In the genomic region with DNA sequence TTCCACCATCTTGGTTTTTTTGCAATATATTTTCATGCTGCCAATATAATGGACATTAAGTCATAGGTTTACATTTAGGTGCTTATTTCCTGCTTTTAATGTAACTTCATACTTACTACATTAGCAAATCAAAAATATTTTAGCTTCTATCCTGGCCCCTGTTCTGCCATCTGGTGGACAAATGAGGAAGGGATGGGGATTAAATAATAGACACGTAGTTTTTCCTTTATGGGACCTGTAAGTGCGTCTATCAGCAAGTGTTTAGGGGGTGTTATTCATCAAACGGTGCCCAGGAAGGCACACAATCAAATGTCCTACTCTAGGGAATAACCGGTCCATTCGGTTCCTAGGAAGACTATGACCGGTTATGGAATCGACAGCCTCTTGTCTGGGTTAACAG, we compare ENCODE assay signal across 8 mouse cellular contexts.
DNase-seq lines count a peak whose midpoint lies in the region; ATAC-seq lines count a peak whose summit lies in the region.

No protein-coding gene starts in this region.

- no peak overlapping the region for H3K27ac ChIP-seq in heart, embryonic 12.5 days (ENCODE audit: poor library complexity, severe bottlenecking)
- peak overlapping the region; percentile 84 for H3K27ac ChIP-seq in lung, embryonic 15.5 days
- peak overlapping the region; percentile 90 for H3K27ac ChIP-seq in stomach, embryonic 14.5 days (ENCODE audit: low read length)

- ATAC-seq in heart, embryonic 12.5 days (ENCODE audit: insufficient number of reproducible peaks, low FRiP score): no peak
- ATAC-seq in CD4-positive, CD25-positive, alpha-beta regulatory T cell, adult 4 months: peak; percentile 61
- ATAC-seq in granulocyte monocyte progenitor cell, adult 5-6 weeks (replicated peaks; ENCODE audit: poor library complexity, severe bottlenecking): peak; percentile 51
- 0 out of 2 replicates have a peak, but pooled peaks have one; percentile 3 for ATAC-seq in lung, embryonic 15.5 days (ENCODE audit: borderline replicate concordance, extremely low read depth, low FRiP score, low TSS enrichment)
- ATAC-seq in stomach, embryonic 14.5 days (ENCODE audit: insufficient number of reproducible peaks, insufficient read depth, low FRiP score, low read depth): no peak

- H3K4me2 ChIP-seq in heart, embryonic 12.5 days: no peak overlapping the region
- peak overlapping the region; percentile 28; the same call in 1 of the 2 replicates for H3K4me2 ChIP-seq in lung, embryonic 15.5 days
- no peak overlapping the region for H3K4me2 ChIP-seq in stomach, embryonic 14.5 days (replicated peaks; ENCODE audit: low read depth, low read length)

- no peak overlapping the region for H3K4me3 ChIP-seq in heart, embryonic 12.5 days
- H3K4me3 ChIP-seq in lung, embryonic 15.5 days: no peak overlapping the region
- H3K4me3 ChIP-seq in stomach, embryonic 14.5 days (ENCODE audit: low read depth, low read length): no peak overlapping the region

- no peaks in the 10 kb centered on the region for H3K36me3 ChIP-seq in heart, embryonic 12.5 days
- H3K36me3 ChIP-seq in lung, embryonic 15.5 days: no peaks in the 10 kb centered on the region
- no peaks in the 10 kb centered on the region for H3K36me3 ChIP-seq in stomach, embryonic 14.5 days (ENCODE audit: control insufficient read depth, insufficient read depth, low read length)

- H3K9me3 ChIP-seq in heart, embryonic 12.5 days (replicated peaks): no peaks in the 10 kb centered on the region
- no peaks in the 10 kb centered on the region for H3K9me3 ChIP-seq in lung, embryonic 15.5 days
- H3K9me3 ChIP-seq in stomach, embryonic 14.5 days (ENCODE audit: control insufficient read depth, low read depth, low read length): no peaks in the 10 kb centered on the region

- 45% methylated on average over 7 of the region's 7 CpGs for WGBS in heart, embryonic 12.5 days
- 27% methylated on average over 7 of the region's 7 CpGs for WGBS in large intestine, adult 2 months
- 47% methylated on average over 7 of the region's 7 CpGs for WGBS in lung, embryonic 15.5 days
- WGBS in stomach, embryonic 14.5 days: 45% methylated on average over 7 of the region's 7 CpGs

- DNase-seq in heart, adult 11 months: peak; percentile 73
- DNase-seq in cerebellum, adult 11 months: peak; percentile 35
- peak; percentile 60 for DNase-seq in large intestine, adult 2 months (ENCODE audit: low read depth, low spot score)

- H3K9ac ChIP-seq in heart, embryonic 12.5 days: no peak overlapping the region
- H3K9ac ChIP-seq in lung, embryonic 15.5 days: no peak overlapping the region
- H3K9ac ChIP-seq in stomach, embryonic 14.5 days (replicated peaks; ENCODE audit: low read depth, low read length): no peak overlapping the region

- H3K4me1 ChIP-seq in heart, embryonic 12.5 days (replicated peaks): peaks cover 19% of the 10 kb centered on the region
- peaks cover 43% of the 10 kb centered on the region for H3K4me1 ChIP-seq in lung, embryonic 15.5 days
- H3K4me1 ChIP-seq in stomach, embryonic 14.5 days (ENCODE audit: control insufficient read depth, insufficient read depth, low read length): peaks cover 22% of the 10 kb centered on the region; the same call in 1 of the 2 replicates

- H3K27me3 ChIP-seq in heart, embryonic 12.5 days (replicated peaks): no peaks in the 10 kb centered on the region
- no peaks in the 10 kb centered on the region for H3K27me3 ChIP-seq in lung, embryonic 15.5 days
- no peaks in the 10 kb centered on the region for H3K27me3 ChIP-seq in stomach, embryonic 14.5 days (ENCODE audit: control insufficient read depth, insufficient read depth, low read length)

Comparison
In these comparisons a context has a peak if more than half of its experiments do, and no peak if none do; other contexts are left out.
1. ATAC-seq: peak in CD4-positive, CD25-positive, alpha-beta regulatory T cell, adult 4 months (single experiment), granulocyte monocyte progenitor cell, adult 5-6 weeks (single experiment) and lung, embryonic 15.5 days (single experiment); none in heart, embryonic 12.5 days (single experiment) and stomach, embryonic 14.5 days (single experiment).
2. Peak in every context shown above with its lines, with median percentiles within 50 percentile points of each other: DNase-seq.